Mouse (Mus musculus) embryonic facial prominence, embryonic 15.5 days (tissue): Measurements from ENCODE around the gene Ifi203. TPM values are rescaled to one million over a fixed set of nuclear protein-coding genes. Genes with fewer than 3 reads are reported as not detected.
"Not testable (repeated sequence)": the region's sequence is repeated elsewhere in the genome, so short reads cannot be mapped to it uniquely, and the experiment has no call there.

Source experiments
- ATAC-seq: fragments of 200-750 bp; cut with Nextera tagmentation; 2 replicates; pipeline ENCODE4 v1.8.0; 2017; ENCODE audit warnings: low read depth, moderate TSS enrichment; ENCODE audit not compliant: insufficient number of reproducible peaks, low FRiP score, low TSS enrichment
- H3K27ac ChIP-seq: fragments of 300-500 bp; sonication (generic); replicated peaks from 2 replicates; pipeline ENCODE4 v1.5.1; 2015; ENCODE audit warnings: mild to moderate bottlenecking, inconsistent platforms
- H3K27me3 ChIP-seq: fragments of 300-500 bp; sonication (generic); 2 replicates; pipeline ENCODE4 v1.6.1; 2015; ENCODE audit warnings: inconsistent platforms
- H3K36me3 ChIP-seq: fragments of 300-500 bp; sonication (generic); 2 replicates; pipeline ENCODE4 v1.6.1; 2015; ENCODE audit warnings: mild to moderate bottlenecking, inconsistent platforms
- H3K4me1 ChIP-seq: fragments of 300-500 bp; sonication (generic); 2 replicates; pipeline ENCODE4 v1.6.1; 2015; ENCODE audit warnings: inconsistent platforms
- H3K4me2 ChIP-seq: fragments of 300-500 bp; sonication (generic); replicated peaks from 2 replicates; pipeline ENCODE4 v1.6.1; 2015; ENCODE audit warnings: mild to moderate bottlenecking, inconsistent platforms
- H3K4me3 ChIP-seq: fragments of 300-500 bp; sonication (generic); replicated peaks from 2 replicates; pipeline ENCODE4 v1.5.1; 2015; ENCODE audit warnings: mild to moderate bottlenecking, inconsistent platforms
- H3K9ac ChIP-seq: fragments of 300-500 bp; sonication (generic); 2 replicates; pipeline ENCODE4 v1.6.1; 2015; ENCODE audit warnings: inconsistent platforms
- H3K9me3 ChIP-seq: fragments of 300-500 bp; sonication (generic); replicated peaks from 2 replicates; pipeline ENCODE4 v1.6.1; 2016; ENCODE audit warnings: inconsistent platforms
- WGBS: fragments of 180-500 bp; shearing (Covaris S2); methylation state at CpG from one replicate; pipeline ENCODE4 v1.1.7; 2015; 5-methylcytosine and 5-hydroxymethylcytosine counted together
- polyA plus RNA-seq: library from polyadenylated mRNA; unstranded; fragments of >200 nt; fragmentation: Nextera tagmentation; extraction: Ambion mirVana; gene quantifications from 2 replicates; pipeline ENCODE4 v1.2.1, GENCODE M21; 2015

Ifi203 gene
- polyA plus RNA-seq = 0.85 and 1.3 TPM in 2 replicates

GRCm38 (mm10) chr1:173941924-173942779 is at the start of gene Ifi203, which contains the start of gene Mndal:
Gene Ifi203 (minus strand): TSS chr1:173942672.
Gene Mndal (minus strand): TSS chr1:173942491.
- WGBS = 63% methylated on average over 3 of the region's 3 CpGs
- H3K4me1 ChIP-seq, H3K9me3 ChIP-seq, H3K27ac ChIP-seq, ATAC-seq, H3K9ac ChIP-seq, H3K36me3 ChIP-seq, H3K27me3 ChIP-seq, H3K4me2 ChIP-seq, H3K4me3 ChIP-seq: not testable (repeated sequence)

- not testable (repeated sequence) for H3K4me3 ChIP-seq, H3K4me1 ChIP-seq, H3K36me3 ChIP-seq, H3K4me2 ChIP-seq, H3K9me3 ChIP-seq, H3K9ac ChIP-seq, H3K27me3 ChIP-seq, H3K27ac ChIP-seq
- ATAC-seq = peak; percentile 51; the same call in 1 of the 2 replicates
- WGBS = 71% methylated on average over 6 of the region's 6 CpGs
Measured at GRCm38 (mm10) chr1:173982694-173983305, 40.3 kb upstream of the Ifi203 start, which contains the start of gene Ifi202b. Gene Ifi202b (minus strand): TSS chr1:173982744.

- not testable (repeated sequence) for H3K9ac ChIP-seq, H3K36me3 ChIP-seq, H3K4me1 ChIP-seq, H3K4me3 ChIP-seq, H3K9me3 ChIP-seq, ATAC-seq, H3K27me3 ChIP-seq, H3K4me2 ChIP-seq, H3K27ac ChIP-seq
- WGBS = 52% methylated on average over 3 of the region's 3 CpGs
Measured at GRCm38 (mm10) chr1:173981038-173981437, 38.6 kb upstream of the Ifi203 start.

GRCm38 (mm10) chr1:173977622-173978021 is 35.1 kb upstream of the Ifi203 start:
- H3K27ac ChIP-seq = no peak overlapping the region
- no peaks in the 10 kb centered on the region for H3K36me3 ChIP-seq
- H3K4me2 ChIP-seq = no peak overlapping the region
- H3K27me3 ChIP-seq = no peaks in the 10 kb centered on the region
- no peak overlapping the region for H3K4me3 ChIP-seq
- H3K9ac ChIP-seq = no peak overlapping the region
- H3K4me1 ChIP-seq = no peaks in the 10 kb centered on the region
- ATAC-seq = no peak
- H3K9me3 ChIP-seq = no peaks in the 10 kb centered on the region

GRCm38 (mm10) chr1:173973111-173973510 is 30.6 kb upstream of the Ifi203 start:
- Histone ChIP-seq H3K4me1 (no peaks in the 10 kb centered on the region), H3K9me3 (no peaks in the 10 kb centered on the region), H3K4me3 (no peak overlapping the region), H3K9ac (no peak overlapping the region), H3K27ac (no peak overlapping the region), H3K36me3 (no peaks in the 10 kb centered on the region), H3K27me3 (no peaks in the 10 kb centered on the region), H3K4me2 (no peak overlapping the region)
- ATAC-seq = no peak

- H3K27ac ChIP-seq, ATAC-seq, H3K9me3 ChIP-seq, H3K9ac ChIP-seq, H3K27me3 ChIP-seq, H3K4me3 ChIP-seq, H3K36me3 ChIP-seq, H3K4me1 ChIP-seq, H3K4me2 ChIP-seq: not testable (repeated sequence)
- 84% methylated on average over 1 of the region's 1 CpGs for WGBS
Measured at GRCm38 (mm10) chr1:173961491-173961890, 19.0 kb upstream of the Ifi203 start.

GRCm38 (mm10) chr1:173959998-173960397 is 17.5 kb upstream of the Ifi203 start:
- not testable (repeated sequence) for H3K9ac ChIP-seq, H3K4me2 ChIP-seq, H3K27ac ChIP-seq, ATAC-seq, H3K9me3 ChIP-seq, H3K4me3 ChIP-seq, H3K27me3 ChIP-seq, H3K36me3 ChIP-seq, H3K4me1 ChIP-seq
- WGBS = 71% methylated on average over 3 of the region's 3 CpGs

GRCm38 (mm10) chr1:173955839-173956527 is 13.5 kb upstream of the Ifi203 start:
- H3K4me3 ChIP-seq, H3K27ac ChIP-seq, H3K27me3 ChIP-seq, H3K4me2 ChIP-seq, ATAC-seq, H3K4me1 ChIP-seq, H3K36me3 ChIP-seq, H3K9me3 ChIP-seq, H3K9ac ChIP-seq: not testable (repeated sequence)
- 66% methylated on average over 3 of the region's 3 CpGs for WGBS

GRCm38 (mm10) chr1:173955071-173955796 is 12.8 kb upstream of the Ifi203 start:
- H3K4me3 ChIP-seq = no peak overlapping the region
- H3K27ac ChIP-seq = no peak overlapping the region
- no peaks in the 10 kb centered on the region for H3K9me3 ChIP-seq
- H3K4me2 ChIP-seq = no peak overlapping the region
- WGBS = 81% methylated on average over 2 of the region's 2 CpGs
- no peaks in the 10 kb centered on the region for H3K4me1 ChIP-seq
- H3K36me3 ChIP-seq = no peaks in the 10 kb centered on the region
- no peak for ATAC-seq
- no peaks in the 10 kb centered on the region for H3K27me3 ChIP-seq
- no peak overlapping the region for H3K9ac ChIP-seq

GRCm38 (mm10) chr1:173953563-173953962 is 11.1 kb upstream of the Ifi203 start:
- Histone ChIP-seq H3K4me3 (no peak overlapping the region), H3K27ac (no peak overlapping the region), H3K36me3 (no peaks in the 10 kb centered on the region), H3K9ac (no peak overlapping the region), H3K27me3 (no peaks in the 10 kb centered on the region), H3K9me3 (no peaks in the 10 kb centered on the region), H3K4me2 (no peak overlapping the region), H3K4me1 (no peaks in the 10 kb centered on the region)
- no peak for ATAC-seq
- 68% methylated on average over 1 of the region's 1 CpGs for WGBS

- not testable (repeated sequence) for H3K4me1 ChIP-seq, H3K27ac ChIP-seq
Measured at GRCm38 (mm10) chr1:173949044-173949443, 6.6 kb upstream of the Ifi203 start.

More at GRCm38 (mm10) chr1:173949044-173949443, 6.6 kb upstream of the Ifi203 start:
- H3K9me3 ChIP-seq, H3K9ac ChIP-seq, H3K27me3 ChIP-seq, H3K4me3 ChIP-seq, H3K4me2 ChIP-seq, H3K36me3 ChIP-seq, ATAC-seq: not testable (repeated sequence)
- WGBS = 85% methylated on average over 2 of the region's 2 CpGs
